Mouse (Mus musculus) lung, postnatal 0 days (tissue): ENCODE data around the gene Gm20388.
"Not testable (repeated sequence)": the region's sequence is repeated elsewhere in the genome, so short reads cannot be mapped to it uniquely, and the experiment has no call there.

Experiments used
- CTCF ChIP-seq: IDR thresholded peaks from 2 replicates; pipeline ENCODE4 v1.5.1; 2016; ENCODE audit warnings: antibody characterized with exemption, mild to moderate bottlenecking
- EP300 ChIP-seq: IDR thresholded peaks from 2 replicates; pipeline ENCODE4 v1.6.1; 2016; ENCODE audit warnings: antibody characterized with exemption, mild to moderate bottlenecking, control low read depth

DNA sequence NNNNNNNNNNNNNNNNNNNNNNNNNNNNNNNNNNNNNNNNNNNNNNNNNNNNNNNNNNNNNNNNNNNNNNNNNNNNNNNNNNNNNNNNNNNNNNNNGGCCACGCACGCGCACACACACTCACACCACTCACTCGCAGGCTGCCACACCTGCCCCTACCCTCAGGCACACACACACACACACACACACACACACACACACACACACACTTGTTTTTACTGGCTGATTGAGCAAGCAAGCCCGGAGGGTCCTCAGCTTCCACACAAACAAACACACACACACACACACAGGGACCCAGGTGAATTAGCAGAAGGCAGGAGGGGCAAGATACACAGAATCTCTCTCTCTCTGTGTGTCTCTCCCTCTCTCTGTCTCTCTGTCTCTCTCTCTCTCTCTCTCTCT, 3702.0 kb downstream of the Gm20388 start:
- TF ChIP-seq CTCF, EP300: not testable (repeated sequence)
